17 mouse cellular contexts compared by ENCODE assay signal in the genomic region with DNA sequence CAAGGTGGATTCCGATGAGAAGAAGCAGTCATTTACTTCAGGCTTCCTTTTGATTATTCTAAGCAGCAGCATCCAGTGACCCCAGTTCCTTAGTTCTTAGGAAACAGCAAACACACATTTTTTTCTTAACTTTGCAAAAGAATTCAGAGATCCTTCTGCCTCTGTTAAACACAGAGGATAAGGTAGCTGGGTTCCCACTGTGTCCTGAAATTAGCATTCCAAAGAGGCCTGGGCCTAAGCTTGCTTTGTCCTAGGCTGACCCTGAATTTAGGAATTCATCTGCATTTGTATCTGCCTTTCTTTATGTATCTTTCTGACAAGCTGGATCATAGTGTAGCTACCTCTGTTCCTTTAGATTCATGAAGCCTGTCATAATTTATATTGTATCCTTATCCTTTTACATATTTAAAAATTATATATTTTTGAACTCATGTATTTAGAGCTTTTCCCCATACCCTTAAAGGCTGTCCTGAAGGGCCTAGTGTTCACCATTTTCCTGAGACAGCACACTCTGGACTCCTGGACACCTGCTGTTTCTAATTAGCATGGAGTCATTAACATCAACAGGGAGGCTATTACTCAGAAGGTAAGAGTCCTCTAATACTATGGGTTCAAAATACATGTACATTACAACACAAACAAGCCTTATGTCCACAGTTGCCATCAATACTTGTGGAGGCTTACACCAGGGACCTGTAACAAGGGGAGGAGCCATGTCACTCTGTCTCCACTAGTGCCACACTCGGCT.
"Had no signal": no experiment of that assay in that cellular context is flagged by ENCODE, and none has a peak within 500 bp of the region (broad histone marks: within the 10 kb centered on the region; RNA-seq: fewer than 3 reads in every experiment).

No protein-coding gene starts in this region.

- H3K9ac ChIP-seq: liver, embryonic 13.5 days; liver, embryonic 15.5 days; liver, postnatal 0 days; lung, embryonic 15.5 days; neural tube, embryonic 12.5 days; stomach, embryonic 15.5 days had no signal

- H3K36me3 ChIP-seq: liver, embryonic 13.5 days; liver, embryonic 15.5 days; lung, embryonic 15.5 days; neural tube, embryonic 12.5 days; stomach, embryonic 15.5 days had no signal

- H3K4me2 ChIP-seq: liver, embryonic 13.5 days; liver, embryonic 15.5 days; lung, embryonic 15.5 days; neural tube, embryonic 12.5 days; stomach, embryonic 15.5 days had no signal

- H3K27me3 ChIP-seq: liver, embryonic 13.5 days; liver, embryonic 15.5 days; lung, embryonic 15.5 days; megakaryocyte, embryonic 14.5 days; neural tube, embryonic 12.5 days; stomach, embryonic 15.5 days had no signal

- H3K9me3 ChIP-seq: liver, embryonic 13.5 days; liver, embryonic 15.5 days; lung, embryonic 15.5 days; megakaryocyte, embryonic 14.5 days; neural tube, embryonic 12.5 days; stomach, embryonic 15.5 days had no signal

- DNase-seq: liver, embryonic 13.5 days; liver, postnatal 0 days; lung, adult 2 months; lung, postnatal 14 days; lung, postnatal 36 days; midbrain, embryonic 14.5 days; right cerebral cortex, postnatal 14 days; thymus, adult 2 months; thymus, postnatal 36 days had no signal

- ATAC-seq: liver, postnatal 0 days; lung, postnatal 0 days had no signal

- H3K4me3 ChIP-seq: liver, embryonic 13.5 days; liver, embryonic 15.5 days; lung, embryonic 15.5 days; megakaryocyte, embryonic 14.5 days; neural tube, embryonic 12.5 days; stomach, embryonic 15.5 days had no signal

- H3K4me1 ChIP-seq: liver, embryonic 13.5 days; liver, embryonic 15.5 days; lung, embryonic 15.5 days; megakaryocyte, embryonic 14.5 days; neural tube, embryonic 12.5 days; stomach, embryonic 15.5 days had no signal

- H3K27ac ChIP-seq: liver, embryonic 13.5 days; liver, embryonic 15.5 days; lung, embryonic 15.5 days; macrophage; neural tube, embryonic 12.5 days; stomach, embryonic 15.5 days; stomach, postnatal 0 days had no signal
